Mouse (Mus musculus): ENCODE measurements around the gene Cdkal1.

DNA sequence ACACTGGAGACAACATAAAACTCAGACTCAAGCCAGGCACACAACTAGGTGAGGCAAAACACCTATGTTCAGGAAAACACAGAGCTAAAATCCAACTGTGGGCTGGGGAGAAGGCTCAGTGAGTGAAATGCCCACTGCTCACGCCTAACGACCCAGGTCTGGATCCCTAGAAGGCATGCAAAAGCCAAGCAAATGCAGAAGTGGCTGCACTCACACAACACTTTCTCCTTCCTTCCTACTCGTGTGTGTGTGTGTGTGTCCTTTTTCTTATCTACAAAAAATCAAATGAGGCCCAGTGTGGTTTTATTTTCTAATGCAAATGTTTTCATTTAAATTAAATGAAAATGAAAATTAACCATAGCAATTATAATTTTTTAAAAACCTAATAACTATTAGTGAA is 82.5 kb downstream of the Cdkal1 start:
- no peak for TF ChIP-seq CHD2 (IDR thresholded peaks at IDR 0.05; ENCODE audit: low read depth, low read length)
- TF ChIP-seq MAFK (IDR thresholded peaks at IDR 0.05; ENCODE audit: insufficient read depth, low read depth, low read length) = no peak
- TF ChIP-seq ZC3H11A (IDR thresholded peaks at IDR 0.05; ENCODE audit: borderline replicate concordance, low read depth, low read length) = no peak
- no peak for TF ChIP-seq HCFC1 (IDR thresholded peaks at IDR 0.05; ENCODE audit: borderline replicate concordance, insufficient read depth, low read length)
- no peak for TF ChIP-seq ZNF384 (IDR thresholded peaks at IDR 0.05; ENCODE audit: low read depth, low read length)

All from ES-E14 (cell line).